Comparison of ENCODE assay signal across 26 mouse cellular contexts in the genomic region with DNA sequence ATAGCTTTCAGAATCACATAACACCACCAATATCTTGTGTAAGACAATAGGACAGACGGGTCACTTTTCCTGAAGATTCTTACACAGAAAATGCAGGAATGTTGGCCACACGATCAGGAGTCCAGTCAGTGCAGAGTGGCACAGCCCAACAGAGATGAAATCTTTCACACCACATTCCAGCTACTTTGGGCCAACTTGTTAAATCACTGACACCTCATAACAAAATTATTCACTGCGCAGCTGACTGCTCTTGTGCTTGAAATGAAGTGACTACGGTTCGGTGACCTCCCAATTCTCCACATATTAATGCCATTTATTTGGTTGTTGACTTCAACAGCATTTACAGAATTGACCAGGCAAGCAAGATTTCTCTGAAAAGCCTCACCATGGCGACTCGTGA.
"Had no signal": no experiment of that assay in that cellular context is flagged by ENCODE, and none has a peak within 500 bp of the region (broad histone marks: within the 10 kb centered on the region; RNA-seq: fewer than 3 reads in every experiment).

No protein-coding gene starts in this region.

- DNase-seq: gastrocnemius, adult 2 months; gastrocnemius, postnatal 10 days; gastrocnemius, postnatal 25 days; heart, adult 18-20 months; heart, postnatal 14 days; heart, postnatal 36 days; kidney, adult 11 months; kidney, adult 2 months; kidney, adult 9 months; kidney, postnatal 14 days; kidney, postnatal 36 days; layer of hippocampus, adult 9-11 months; layer of hippocampus, postnatal 36 days; left cerebral cortex, postnatal 4 days; liver had no signal

- H3K9me3 ChIP-seq: heart, embryonic 13.5 days; heart, embryonic 15.5 days; hindbrain, embryonic 13.5 days; hindbrain, embryonic 15.5 days; kidney, embryonic 15.5 days; limb, embryonic 12.5 days had no signal

- H3K4me1 ChIP-seq: heart, embryonic 15.5 days; hindbrain, embryonic 13.5 days; hindbrain, embryonic 15.5 days; kidney, embryonic 15.5 days had no signal

- H3K27me3 ChIP-seq: heart, embryonic 13.5 days; heart, embryonic 15.5 days; hindbrain, embryonic 13.5 days; hindbrain, embryonic 15.5 days; kidney, embryonic 15.5 days; limb, embryonic 12.5 days had no signal

- H3K9ac ChIP-seq: heart, embryonic 13.5 days; heart, embryonic 15.5 days; hindbrain, embryonic 13.5 days; hindbrain, embryonic 15.5 days; kidney, embryonic 15.5 days; limb, embryonic 12.5 days had no signal

- H3K27ac ChIP-seq: gastrocnemius, adult 2 months; heart, embryonic 13.5 days; heart, embryonic 15.5 days; hindbrain, embryonic 13.5 days; hindbrain, embryonic 15.5 days; hindbrain, postnatal 0 days; kidney, embryonic 15.5 days; kidney, postnatal 0 days; limb, embryonic 12.5 days had no signal

- H3K4me3 ChIP-seq: gastrocnemius, adult 2 months; heart, embryonic 13.5 days; heart, embryonic 15.5 days; hindbrain, embryonic 13.5 days; hindbrain, embryonic 15.5 days; kidney, embryonic 15.5 days; limb, embryonic 12.5 days had no signal

- H3K36me3 ChIP-seq: heart, embryonic 15.5 days; hindbrain, embryonic 13.5 days had no signal

- ATAC-seq: hindbrain, postnatal 0 days; intestine, embryonic 16.5 days had no signal

- H3K4me2 ChIP-seq: heart, embryonic 11.5 days; heart, embryonic 13.5 days; heart, embryonic 15.5 days; hindbrain, embryonic 13.5 days; hindbrain, embryonic 15.5 days; kidney, embryonic 15.5 days; limb, embryonic 12.5 days; liver, embryonic 11.5 days had no signal
